Mouse (Mus musculus) layer of hippocampus, adult 8-10 months (tissue): ENCODE results near the gene Pnma5. TPM values are rescaled to one million over a fixed set of nuclear protein-coding genes. Genes with fewer than 3 reads are reported as not detected.

Experiments used
- DNase-seq, 2 experiments: peaks; one replicate each; pipeline ENCODE4 v3.0.0; 2022; ENCODE audit warnings: low spot score in 2 of 2
- microRNA-seq, 2 experiments: library from miRNA; unstranded; fragments of <30 nt; microRNA quantifications; one replicate each; pipeline ENCODE4 v1.2.0; 2022
- total RNA-seq, 4 experiments: library from RNA; stranded (reverse); gene quantifications; 2 replicates each; pipeline ENCODE4 v1.2.4; 2022

The Pnma5 gene
- total RNA-seq, 4 experiments from 2014 or later = 0.20 to 1.1 (median 0.41) TPM

DNA sequence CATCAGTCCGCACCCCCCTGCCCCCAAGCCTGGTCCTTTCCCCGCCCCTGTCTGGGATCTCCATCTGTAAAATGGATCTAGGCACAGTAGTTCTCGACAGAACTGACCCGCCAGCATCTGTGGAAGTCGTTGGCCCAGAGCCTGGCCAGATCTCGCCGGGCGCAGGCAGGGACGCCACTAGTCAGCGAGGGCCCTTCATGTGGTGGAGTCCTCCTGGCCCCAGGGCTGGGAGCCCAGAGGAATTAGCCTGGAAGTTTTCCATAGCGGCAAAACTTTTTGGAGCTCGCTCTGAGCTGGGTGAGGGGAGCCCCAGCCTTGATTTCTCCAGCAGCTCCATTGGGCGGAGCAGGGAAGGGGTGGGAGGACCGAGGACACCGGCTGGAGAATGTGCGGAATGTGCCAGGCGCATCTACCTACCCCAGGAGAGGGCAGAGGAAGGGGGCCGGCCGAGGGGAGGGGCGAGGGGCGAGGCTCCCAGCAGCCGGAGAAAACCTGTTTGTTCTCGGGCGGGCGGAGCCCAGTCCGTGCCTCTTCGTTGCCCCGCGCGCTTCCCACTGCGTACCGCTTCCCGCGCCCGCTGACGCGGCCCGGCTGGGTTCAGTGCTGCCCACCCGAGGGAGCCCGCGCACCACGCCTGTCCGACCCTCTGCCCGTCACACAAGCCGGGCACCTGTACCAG is 49.9 kb downstream of the Pnma5 start, which contains the start of gene Zfp185:
TSS of gene Zfp185 (plus strand) at position 499 of the 679 bp plus-strand sequence.
- no peak for DNase-seq

GRCm38 (mm10) chrX:72985607-72986006 is 51.3 kb downstream of the Pnma5 start:
- no peak for DNase-seq

Small RNA genes within 50 kb of the gene (microRNA-seq; reads per million reads assigned to microRNA genes)
- gene Mir2137 = 0 reads per million in 2 experiments

Other genes starting within 250 kb of the Pnma5 start
- gene Gabrq, start 211.9 kb downstream of the Pnma5 start, total RNA-seq = under 1 TPM; 0.57 to 1.00 (median 0.77) TPM
- gene Cetn2, start 118.7 kb downstream of the Pnma5 start, total RNA-seq = 10 to 100 TPM; 45.5 to 58.5 (median 54.8) TPM
- gene Nsdhl, start 118.5 kb downstream of the Pnma5 start, total RNA-seq = 10 to 100 TPM; 21.4 to 30.5 (median 27.3) TPM
- 1 to 10 TPM; 1.3 to 1.8 (median 1.5) TPM for gene Zfp185, start 49.8 kb downstream of the Pnma5 start, total RNA-seq
- 10 to 100 TPM; 18.6 to 27.3 (median 22.1) TPM for gene Pnma3, start 27.7 kb upstream of the Pnma5 start, total RNA-seq
- gene Xlr4a, start 45.4 kb upstream of the Pnma5 start, total RNA-seq = 1 to 10 TPM in 2 of 4 experiments, under 1 TPM in 1, not detected in 1; 0.74 to 3.9 (median 1.5) TPM
- gene Xlr3a, start 60.0 kb upstream of the Pnma5 start, total RNA-seq = 1 to 10 TPM in 2 of 4 experiments, under 1 TPM in 2; 0.45 to 7.2 (median 1.5) TPM
- 1 to 10 TPM; 1.3 to 2.5 (median 1.7) TPM for gene Gm14685, start 79.9 kb upstream of the Pnma5 start, total RNA-seq
- gene Xlr5b, start 111.7 kb upstream of the Pnma5 start, total RNA-seq = not detected
- 1 to 10 TPM; 1.4 to 2.6 (median 1.8) TPM for gene DXBay18, start 112.3 kb upstream of the Pnma5 start, total RNA-seq
- gene Spin2d, start 139.9 kb upstream of the Pnma5 start, total RNA-seq = not detected
- 10 to 100 TPM in 2 of 4 experiments, 1 to 10 TPM in 1, under 1 TPM in 1; 0.30 to 13.5 (median 6.2) TPM for gene Xlr3b, start 155.1 kb upstream of the Pnma5 start, total RNA-seq
- gene Xlr4b, start 177.2 kb upstream of the Pnma5 start, total RNA-seq = 1 to 10 TPM in 2 of 4 experiments, under 1 TPM in 1, not detected in 1; 0.41 to 2.6 (median 1.9) TPM
- 10 to 100 TPM; 12.3 to 14.4 (median 12.6) TPM for gene F8a, start 191.2 kb upstream of the Pnma5 start, total RNA-seq
- gene Xlr4c, start 206.0 kb upstream of the Pnma5 start, total RNA-seq = not detected
- under 1 TPM in 1 of 4 experiments, not detected in 3; 0.30 TPM for gene Xlr3c, start 228.3 kb upstream of the Pnma5 start, total RNA-seq